Mouse (Mus musculus) lung, embryonic 16.5 days (tissue): ENCODE measurements around the gene Sprr2i. TPM values are rescaled to one million over a fixed set of nuclear protein-coding genes. Genes with fewer than 3 reads are reported as not detected.

Source experiments
- ATAC-seq: fragments of 200-750 bp; cut with Nextera tagmentation; 2 replicates; pipeline ENCODE4 v1.8.0; 2017; ENCODE audit warnings: low read depth, mild to moderate bottlenecking, moderate library complexity
- H3K27ac ChIP-seq: fragments of 300-500 bp; sonication (generic); 2 replicates; pipeline ENCODE4 v1.5.1; 2014; ENCODE audit warnings: mild to moderate bottlenecking, control low read depth, low read length
- H3K27me3 ChIP-seq: fragments of 300-500 bp; sonication (generic); 2 replicates; pipeline ENCODE4 v1.6.1; 2014; ENCODE audit warnings: low read depth, low read length, mixed read lengths; ENCODE audit not compliant: control insufficient read depth, insufficient read depth
- H3K36me3 ChIP-seq: fragments of 300-500 bp; sonication (generic); 2 replicates; pipeline ENCODE4 v1.6.1; 2014; ENCODE audit warnings: low read length; ENCODE audit not compliant: control insufficient read depth, insufficient read depth
- H3K4me1 ChIP-seq: fragments of 300-500 bp; sonication (generic); replicated peaks from 2 replicates; pipeline ENCODE4 v1.6.1; 2014; ENCODE audit warnings: low read length, mixed read lengths; ENCODE audit not compliant: control insufficient read depth, insufficient read depth
- H3K4me2 ChIP-seq: fragments of 300-500 bp; sonication (generic); 2 replicates; pipeline ENCODE4 v1.6.1; 2014; ENCODE audit warnings: low read depth, low read length, control low read depth
- H3K4me3 ChIP-seq: fragments of 300-500 bp; sonication (generic); 2 replicates; pipeline ENCODE4 v1.5.1; 2014; ENCODE audit warnings: mild to moderate bottlenecking, low read length, control low read depth
- H3K9ac ChIP-seq: fragments of 300-500 bp; sonication (generic); 2 replicates; pipeline ENCODE4 v1.6.1; 2014; ENCODE audit warnings: low read length, control low read depth
- H3K9me3 ChIP-seq: fragments of 300-500 bp; sonication (generic); 2 replicates; pipeline ENCODE4 v1.6.1; 2016; ENCODE audit warnings: low read length; ENCODE audit not compliant: control insufficient read depth
- WGBS: fragments of 180-500 bp; shearing (Covaris S2); extraction: QIAGEN DNeasy Blood & Tissue Kit; methylation state at CpG from one replicate; pipeline ENCODE4 v1.1.7; 2014; 5-methylcytosine and 5-hydroxymethylcytosine counted together
- polyA plus RNA-seq: library from polyadenylated mRNA; unstranded; fragments of >200 nt; fragmentation: Nextera tagmentation; extraction: Ambion mirVana; gene quantifications from 2 replicates; pipeline ENCODE4 v1.2.1, GENCODE M21; 2015

Sprr2i gene
- not detected in 2 replicates for polyA plus RNA-seq

- H3K4me2 ChIP-seq: no peak within 1 kb of the TSS
- WGBS: 85% methylated on average over 2 of the region's 2 CpGs
Observed at GRCm38 (mm10) chr3:92407691-92408090, at the start of gene Sprr2i. Sprr2i (plus strand) TSS chr3:92407991.

GRCm38 (mm10) chr3:92361619-92362018 lies 46.2 kb upstream of the Sprr2i start:
- no peak for ATAC-seq
- Histone ChIP-seq H3K4me1 (no peaks in the 10 kb centered on the region), H3K9ac (no peak overlapping the region), H3K4me3 (no peak overlapping the region), H3K36me3 (no peaks in the 10 kb centered on the region), H3K27ac (no peak overlapping the region), H3K27me3 (no peaks in the 10 kb centered on the region), H3K9me3 (no peaks in the 10 kb centered on the region; the same call in 1 of the 2 replicates), H3K4me2 (no peak overlapping the region)

More at GRCm38 (mm10) chr3:92407691-92408090, at the start of gene Sprr2i:
- no peaks in the 10 kb centered on the region for H3K27me3 ChIP-seq
- no peaks in the 10 kb centered on the region for H3K4me1 ChIP-seq
- no peak within 1 kb of the TSS for H3K4me3 ChIP-seq
- ATAC-seq: no peak
- H3K36me3 ChIP-seq: no peaks in the 10 kb centered on the region
- H3K27ac ChIP-seq: no peak within 1 kb of the TSS
- no peaks in the 10 kb centered on the region for H3K9me3 ChIP-seq
- no peak within 1 kb of the TSS for H3K9ac ChIP-seq

GRCm38 (mm10) chr3:92364887-92365286 lies 42.9 kb upstream of the Sprr2i start, which contains the start of gene Sprr2f:
Sprr2f (plus strand) TSS chr3:92365187.
- WGBS: 74% methylated on average over 3 of the region's 3 CpGs

GRCm38 (mm10) chr3:92373613-92374012 lies 34.2 kb upstream of the Sprr2i start:
- no peaks in the 10 kb centered on the region for H3K9me3 ChIP-seq
- WGBS: 63% methylated on average over 2 of the region's 2 CpGs
- H3K27ac ChIP-seq: no peak overlapping the region
- no peak for ATAC-seq
- H3K36me3 ChIP-seq: no peaks in the 10 kb centered on the region
- H3K9ac ChIP-seq: no peak overlapping the region
- H3K4me2 ChIP-seq: no peak overlapping the region
- no peaks in the 10 kb centered on the region for H3K27me3 ChIP-seq
- H3K4me1 ChIP-seq: no peaks in the 10 kb centered on the region
- H3K4me3 ChIP-seq: no peak overlapping the region

More at GRCm38 (mm10) chr3:92364887-92365286, 42.9 kb upstream of the Sprr2i start, which contains the start of gene Sprr2f:
- no peak for ATAC-seq
- H3K4me1 ChIP-seq: no peaks in the 10 kb centered on the region
- no peak within 1 kb of the TSS for H3K4me2 ChIP-seq
- H3K4me3 ChIP-seq: no peak within 1 kb of the TSS
- H3K36me3 ChIP-seq: no peaks in the 10 kb centered on the region
- no peak within 1 kb of the TSS for H3K27ac ChIP-seq
- H3K9me3 ChIP-seq: no peaks in the 10 kb centered on the region
- H3K9ac ChIP-seq: no peak within 1 kb of the TSS
- H3K27me3 ChIP-seq: no peaks in the 10 kb centered on the region

- Histone ChIP-seq H3K9me3 (no peaks in the 10 kb centered on the region), H3K36me3 (no peaks in the 10 kb centered on the region), H3K27me3 (no peaks in the 10 kb centered on the region), H3K4me1 (no peaks in the 10 kb centered on the region), H3K4me2 (no peak within 1 kb of the TSS), H3K27ac (no peak within 1 kb of the TSS), H3K9ac (no peak within 1 kb of the TSS), H3K4me3 (no peak within 1 kb of the TSS)
- no peak for ATAC-seq
- WGBS: 70% methylated on average over 1 of the region's 1 CpGs
Observed at GRCm38 (mm10) chr3:92385385-92385784, 22.4 kb upstream of the Sprr2i start, which contains the start of gene Sprr2h. Sprr2h (plus strand) TSS chr3:92385685.

GRCm38 (mm10) chr3:92394301-92394700 lies 13.5 kb upstream of the Sprr2i start:
- Histone ChIP-seq H3K36me3 (no peaks in the 10 kb centered on the region), H3K4me3 (no peak overlapping the region), H3K9me3 (no peaks in the 10 kb centered on the region), H3K4me1 (no peaks in the 10 kb centered on the region), H3K4me2 (no peak overlapping the region), H3K27me3 (no peaks in the 10 kb centered on the region), H3K9ac (no peak overlapping the region), H3K27ac (no peak overlapping the region)
- no peak for ATAC-seq
- 37% methylated on average over 1 of the region's 1 CpGs for WGBS

GRCm38 (mm10) chr3:92417782-92418181 lies 10.0 kb downstream of the Sprr2i start, which contains the start of gene Sprr2j-ps:
Sprr2j-ps (plus strand) TSS chr3:92418082.
- H3K36me3 ChIP-seq: no peaks in the 10 kb centered on the region
- H3K9ac ChIP-seq: no peak within 1 kb of the TSS
- no peaks in the 10 kb centered on the region for H3K27me3 ChIP-seq
- H3K27ac ChIP-seq: no peak within 1 kb of the TSS
- WGBS: 89% methylated on average over 2 of the region's 2 CpGs
- H3K4me2 ChIP-seq: no peak within 1 kb of the TSS
- H3K4me3 ChIP-seq: no peak within 1 kb of the TSS
- no peaks in the 10 kb centered on the region for H3K4me1 ChIP-seq
- no peak for ATAC-seq
- H3K9me3 ChIP-seq: no peaks in the 10 kb centered on the region

- Histone ChIP-seq H3K36me3 (no peaks in the 10 kb centered on the region), H3K4me3 (no peak within 1 kb of the TSS), H3K4me2 (no peak within 1 kb of the TSS), H3K27me3 (no peaks in the 10 kb centered on the region), H3K9ac (no peak within 1 kb of the TSS), H3K9me3 (no peaks in the 10 kb centered on the region), H3K4me1 (no peaks in the 10 kb centered on the region), H3K27ac (no peak within 1 kb of the TSS)
- WGBS: 74% methylated on average over 6 of the region's 6 CpGs
- no peak for ATAC-seq
Observed at GRCm38 (mm10) chr3:92429323-92429722, 21.5 kb downstream of the Sprr2i start, which contains the start of gene Gm9774. Gm9774 (minus strand) TSS chr3:92429423.

GRCm38 (mm10) chr3:92432282-92432681 lies 24.5 kb downstream of the Sprr2i start, which contains the start of gene Sprr2k:
Sprr2k (plus strand) TSS chr3:92432582.
- no peak within 1 kb of the TSS for H3K4me2 ChIP-seq
- H3K27ac ChIP-seq: no peak within 1 kb of the TSS
- H3K4me1 ChIP-seq: no peaks in the 10 kb centered on the region
- H3K4me3 ChIP-seq: no peak within 1 kb of the TSS
- no peak for ATAC-seq
- H3K36me3 ChIP-seq: no peaks in the 10 kb centered on the region
- no peak within 1 kb of the TSS for H3K9ac ChIP-seq
- H3K9me3 ChIP-seq: no peaks in the 10 kb centered on the region
- 83% methylated on average over 2 of the region's 2 CpGs for WGBS
- H3K27me3 ChIP-seq: no peaks in the 10 kb centered on the region
